Mouse (Mus musculus) kidney, adult 18-20 months (tissue): ENCODE measurements around the gene Gm10220.
"Not testable (repeated sequence)": the region's sequence is repeated elsewhere in the genome, so short reads cannot be mapped to it uniquely, and the experiment has no call there.

ENCODE experiments used
- DNase-seq: peaks from one replicate; pipeline ENCODE4 v3.0.0; 2021

The Gm10220 gene

DNA sequence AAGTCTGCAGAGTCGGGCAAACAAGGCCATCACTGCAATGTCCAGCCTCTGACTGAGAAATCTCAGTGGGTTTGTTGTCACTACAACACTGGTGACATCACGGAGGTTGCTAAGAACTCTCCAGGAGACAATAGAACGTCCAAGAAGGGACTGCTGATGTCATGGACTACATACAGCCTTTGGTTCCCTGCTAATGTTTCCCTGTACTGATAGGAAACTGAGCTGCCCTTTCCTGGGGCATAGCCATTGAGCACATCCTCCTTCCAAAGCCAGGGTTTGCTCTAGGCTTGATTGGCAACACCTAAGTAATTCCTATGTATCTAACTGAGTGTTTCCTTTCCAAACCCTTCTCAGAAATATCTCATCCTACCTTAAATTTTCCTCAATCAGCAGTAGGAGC lies at the start of gene Gm10220:
TSS of gene Gm10220 (minus strand) at position 101 of the 400 bp plus-strand sequence.
- not testable (repeated sequence) for DNase-seq

DNA sequence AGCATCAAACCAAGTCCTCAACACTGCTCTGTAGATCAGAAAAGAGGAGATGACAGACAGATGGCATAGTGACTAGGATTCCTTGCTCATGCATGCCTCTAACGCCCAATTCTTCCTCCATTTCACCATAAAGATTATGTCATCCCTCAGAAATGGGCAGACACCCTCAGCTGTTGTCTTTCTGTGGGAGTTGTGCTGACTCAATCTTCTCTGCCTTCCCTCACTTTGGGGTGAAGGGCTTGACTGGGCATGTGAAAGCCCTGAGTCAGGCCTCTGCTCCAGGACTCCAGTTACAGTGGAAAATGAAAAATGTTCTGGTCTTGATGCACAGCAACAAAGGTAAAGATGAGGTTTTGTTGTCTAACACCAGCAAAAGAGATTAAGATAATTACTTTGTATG lies 48.6 kb upstream of the Gm10220 start:
- DNase-seq: no peak

DNA sequence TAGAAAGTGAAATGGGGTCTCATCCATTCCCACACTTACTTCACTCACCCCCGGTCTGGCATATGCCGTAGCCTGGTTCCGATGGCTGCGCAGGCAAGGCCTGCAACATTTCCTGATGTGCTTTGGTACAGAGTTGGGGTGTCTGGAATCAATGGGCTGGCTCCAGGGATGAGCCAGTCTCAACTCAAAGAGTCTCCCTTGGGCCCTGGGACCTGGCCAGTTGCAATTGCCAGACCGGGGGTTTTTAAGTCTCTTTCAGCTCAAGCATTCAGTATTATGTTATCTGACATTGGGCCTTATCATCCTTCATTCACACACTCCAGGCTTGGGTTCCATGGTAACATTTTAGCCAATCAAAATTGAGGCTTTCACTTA lies 44.6 kb upstream of the Gm10220 start:
- DNase-seq: no peak

DNA sequence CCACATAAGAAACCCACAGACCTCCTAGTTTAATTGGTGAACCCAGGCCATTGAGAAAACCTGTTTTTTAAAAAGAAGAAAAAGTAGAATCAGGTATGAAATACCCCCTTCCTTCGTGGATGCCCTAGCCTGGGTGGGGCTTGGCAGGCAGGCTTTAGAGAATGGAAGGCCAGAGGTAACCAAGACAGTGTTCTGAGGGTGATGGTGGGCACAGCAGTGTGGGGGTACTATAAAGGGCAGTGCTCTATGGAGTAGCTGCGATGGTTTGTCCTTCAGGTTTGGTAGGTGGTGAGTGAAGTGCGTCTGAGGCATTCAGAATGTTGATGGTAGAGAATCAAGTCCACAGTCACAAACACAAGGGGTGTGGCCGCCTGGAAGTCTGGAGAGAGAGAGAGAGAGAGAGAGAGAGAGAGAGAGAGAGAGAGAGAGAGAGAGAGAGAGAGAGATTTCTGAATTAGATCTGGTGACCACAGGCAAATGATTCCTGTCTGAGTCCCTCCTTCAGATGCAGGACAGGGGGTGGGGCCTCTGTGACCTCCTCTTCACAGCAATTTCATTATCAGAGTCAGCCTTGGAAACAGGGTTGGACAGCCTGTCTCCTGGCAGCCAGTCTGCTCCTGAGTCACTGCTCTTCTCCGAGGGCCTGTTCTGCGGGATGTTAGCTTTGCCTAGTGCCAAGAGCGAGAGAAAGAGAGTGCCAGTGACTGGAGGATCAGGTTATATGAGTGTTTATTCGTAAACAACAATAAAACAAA lies 44.0 kb upstream of the Gm10220 start:
- DNase-seq: no peak

DNA sequence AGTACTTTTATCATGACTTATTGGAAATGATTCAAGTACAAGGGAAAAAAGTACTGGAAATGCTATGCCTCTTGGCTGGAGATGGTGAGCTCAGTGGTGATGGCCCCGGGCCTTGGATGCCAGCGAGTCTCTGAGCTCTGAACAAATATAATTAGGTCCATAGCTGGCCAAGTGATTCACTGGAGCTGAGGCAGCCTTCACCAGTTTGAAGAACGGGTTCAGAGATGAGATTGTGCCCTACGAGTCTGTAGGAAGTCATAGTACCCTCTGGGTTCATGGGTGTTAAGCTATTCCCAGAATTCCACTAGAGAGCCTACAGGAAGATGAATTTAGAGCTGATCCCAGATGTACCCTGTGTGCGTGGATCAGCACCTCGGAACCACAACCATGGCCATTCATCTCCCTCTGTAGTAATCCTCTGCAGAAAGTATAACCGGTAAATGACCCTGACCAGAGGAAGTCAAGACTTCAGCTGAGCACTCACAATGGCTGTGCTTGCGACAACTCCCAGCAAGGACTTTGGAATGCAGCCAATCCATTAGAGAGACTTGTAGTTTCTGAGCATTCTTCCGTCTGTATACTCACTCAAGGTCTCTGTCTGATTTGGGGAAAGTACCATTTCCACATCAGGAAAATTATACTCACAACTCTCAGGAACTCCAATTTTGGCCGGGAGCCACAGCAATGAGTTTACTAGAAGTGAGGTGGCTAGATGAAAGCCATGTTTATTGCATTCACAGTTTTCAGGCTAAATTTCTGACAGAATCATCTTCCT lies 36.4 kb upstream of the Gm10220 start:
- DNase-seq: no peak

DNA sequence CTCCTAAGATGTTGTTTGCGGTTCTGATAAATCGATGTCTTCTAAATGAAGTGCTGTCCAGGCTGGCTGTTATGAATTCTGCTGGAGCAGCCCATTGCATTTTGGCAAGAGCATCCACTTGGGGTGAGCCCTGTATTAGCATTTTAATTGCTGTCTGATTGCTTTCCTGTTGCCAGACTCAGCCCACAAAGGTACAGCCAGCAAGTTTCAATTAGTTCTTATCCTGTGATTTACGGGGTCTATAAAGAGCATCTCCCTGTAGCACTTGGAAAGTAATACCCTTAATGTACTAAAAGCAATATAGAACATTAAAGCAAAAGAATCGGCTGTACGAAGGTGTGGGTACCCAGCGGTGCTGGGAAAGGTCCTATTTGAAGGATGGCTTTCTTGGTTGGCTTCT lies 21.7 kb upstream of the Gm10220 start:
- no peak for DNase-seq

DNA sequence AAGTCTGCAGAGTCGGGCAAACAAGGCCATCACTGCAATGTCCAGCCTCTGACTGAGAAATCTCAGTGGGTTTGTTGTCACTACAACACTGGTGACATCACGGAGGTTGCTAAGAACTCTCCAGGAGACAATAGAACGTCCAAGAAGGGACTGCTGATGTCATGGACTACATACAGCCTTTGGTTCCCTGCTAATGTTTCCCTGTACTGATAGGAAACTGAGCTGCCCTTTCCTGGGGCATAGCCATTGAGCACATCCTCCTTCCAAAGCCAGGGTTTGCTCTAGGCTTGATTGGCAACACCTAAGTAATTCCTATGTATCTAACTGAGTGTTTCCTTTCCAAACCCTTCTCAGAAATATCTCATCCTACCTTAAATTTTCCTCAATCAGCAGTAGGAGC lies 16.0 kb downstream of the Gm10220 start, which contains the start of gene 5031410I06Rik:
TSS of gene 5031410I06Rik (minus strand) at position 101 of the 400 bp plus-strand sequence.
- DNase-seq: not testable (repeated sequence)

DNA sequence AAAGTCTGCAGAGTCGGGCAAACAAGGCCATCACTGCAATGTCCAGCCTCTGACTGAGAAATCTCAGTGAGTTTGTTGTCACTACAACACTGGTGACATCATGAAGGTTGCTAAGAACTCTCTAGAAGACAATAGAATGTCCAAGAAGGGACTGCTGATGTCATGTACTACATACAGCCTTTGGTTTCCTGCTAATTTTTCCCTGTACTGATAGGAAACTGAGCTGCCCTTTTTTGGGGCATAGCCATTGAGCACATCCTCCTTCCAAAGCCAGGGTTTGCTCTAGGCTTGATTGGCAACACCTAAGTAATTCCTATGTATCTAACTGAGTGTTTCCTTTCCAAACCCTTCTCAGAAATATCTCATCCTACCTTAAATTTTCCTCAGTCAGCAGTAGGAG lies 32.0 kb downstream of the Gm10220 start, which contains the start of gene Gm10471:
TSS of gene Gm10471 (minus strand) at position 101 of the 400 bp plus-strand sequence.
- DNase-seq: not testable (repeated sequence)

DNA sequence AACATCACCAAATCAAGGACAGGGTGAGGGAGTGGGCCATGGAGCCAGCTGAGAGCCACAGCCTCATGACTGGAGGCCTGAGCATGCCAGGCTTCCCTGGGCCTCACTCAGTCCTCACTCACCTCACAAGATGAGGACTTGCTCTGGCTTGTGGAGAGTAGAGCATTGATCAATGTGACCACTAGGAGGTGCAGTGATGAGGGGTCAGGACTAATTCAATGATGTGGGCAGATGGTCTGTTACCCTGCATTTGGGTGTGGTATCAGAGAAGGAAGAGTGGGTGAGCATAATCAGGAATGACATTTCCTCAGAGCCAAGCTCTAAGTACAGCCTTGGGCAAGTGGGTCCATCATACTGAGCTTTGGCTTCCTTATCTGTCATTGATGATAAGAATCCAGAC lies 42.2 kb downstream of the Gm10220 start:
- DNase-seq: not testable (repeated sequence)

DNA sequence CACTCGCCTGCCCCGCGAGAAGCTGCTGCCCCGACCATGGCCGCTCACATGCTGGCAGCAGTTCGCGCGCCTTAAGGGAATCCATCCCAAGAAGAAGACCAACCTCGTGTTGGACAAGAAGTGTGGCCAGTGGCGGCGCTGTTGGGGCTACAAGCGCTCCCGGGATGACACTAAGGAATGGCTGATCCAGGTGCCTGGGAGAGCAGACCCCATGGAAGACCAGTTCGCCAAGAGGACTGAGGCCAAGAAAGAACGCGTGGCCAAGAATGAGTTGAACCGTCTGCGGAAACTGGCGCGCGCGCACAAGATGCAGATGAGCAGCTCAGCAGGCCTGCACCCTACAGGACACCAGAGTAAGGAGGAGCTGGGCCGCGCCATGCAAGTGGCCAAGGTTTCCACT lies 50.5 kb downstream of the Gm10220 start:
- no peak for DNase-seq
